Mouse (Mus musculus): ENCODE results near the gene St5.

- TF ChIP-seq MYOG (IDR thresholded peaks at IDR 0.05; ENCODE audit: control insufficient read depth, extremely low read depth, insufficient read length) (no peak), CTCF (IDR thresholded peaks at IDR 0.05; ENCODE audit: control insufficient read depth, insufficient read depth, insufficient read length) (no peak), USF1 (IDR thresholded peaks at IDR 0.05; ENCODE audit: low read depth) (no peak), MAX (IDR thresholded peaks at IDR 0.05) (no peak)
These were observed 118.9 kb downstream of the St5 start for GRCm38 (mm10) chr7:109584467-109584866.
